Mouse (Mus musculus): ENCODE measurements around the gene Megf9.

DNA sequence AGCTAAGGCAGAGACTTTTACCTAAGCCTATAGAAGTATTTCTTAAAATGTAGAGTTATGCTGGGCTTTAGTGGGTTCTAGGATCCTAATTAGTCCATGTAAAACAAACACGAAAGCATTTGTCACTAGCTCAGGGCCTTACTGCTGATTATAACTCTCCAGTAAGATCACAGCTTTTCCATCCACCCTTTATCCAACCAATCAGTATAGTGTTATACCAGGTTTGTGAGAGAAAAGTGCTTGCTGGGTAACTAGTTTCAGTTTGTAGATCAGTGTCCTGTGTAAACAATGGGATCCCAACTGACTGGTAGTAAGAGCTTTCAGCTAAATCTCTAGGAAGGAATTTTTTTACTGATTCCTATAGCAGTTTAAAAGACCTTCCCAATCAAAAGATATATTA lies 3.8 kb downstream of the Megf9 start:
- no peak for TF ChIP-seq CTCF (IDR thresholded peaks at IDR 0.05; ENCODE audit: insufficient read depth, low read depth, low read length)
- no peak for TF ChIP-seq POLR2A (IDR thresholded peaks at IDR 0.05; ENCODE audit: insufficient read depth, low read depth, low read length)

Measured in olfactory bulb, adult 2 months (tissue).